Mouse (Mus musculus) cerebellum, adult 9-10 months (tissue): ENCODE data around the gene Cdkal1.
A peak's percentile ranks its signal among the peaks of the same experiment; 100 is the strongest.

Source experiments
- DNase-seq: peaks from one replicate; pipeline ENCODE4 v3.0.0; 2022

Cdkal1 gene

DNA sequence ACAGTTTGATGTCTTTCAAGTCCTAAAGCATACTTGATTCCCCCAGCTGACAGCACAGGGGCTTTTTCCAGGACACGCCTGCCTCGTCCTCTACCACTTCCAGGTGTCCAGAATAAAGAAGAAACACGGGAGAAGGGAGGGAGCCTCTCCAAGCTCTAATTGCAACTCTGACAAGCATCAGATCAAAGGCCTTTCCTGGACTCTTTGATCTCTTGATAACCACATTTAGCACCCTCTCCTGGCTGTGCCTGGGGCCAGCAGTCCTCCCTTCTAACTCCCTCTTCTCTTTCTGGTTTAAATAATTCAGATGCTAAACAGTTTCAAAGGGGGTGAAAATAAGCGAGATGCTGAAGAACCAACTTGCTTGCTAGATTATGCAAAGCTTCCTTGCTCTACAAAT is 698.8 kb downstream of the Cdkal1 start:
- DNase-seq, result no peak

DNA sequence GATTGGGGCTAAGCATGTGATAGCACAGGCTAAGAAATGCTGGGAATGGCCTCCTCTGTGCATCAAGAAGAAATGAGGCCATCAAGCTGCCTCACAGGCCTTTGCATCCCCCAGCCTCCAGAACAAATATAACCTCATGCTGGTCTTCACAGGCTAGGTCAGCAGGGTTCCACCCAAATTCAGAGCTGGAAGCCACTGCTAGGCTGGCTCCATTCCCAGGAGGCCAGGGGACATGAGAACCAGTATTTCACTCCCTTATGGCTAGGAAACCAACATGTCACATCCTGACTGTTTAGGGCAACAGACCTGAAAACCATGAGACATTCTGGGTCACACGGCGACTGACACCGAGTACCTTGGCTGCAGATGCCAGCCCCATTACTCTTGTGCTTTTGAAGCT is 700.2 kb downstream of the Cdkal1 start:
- DNase-seq, result peak; percentile 50

DNA sequence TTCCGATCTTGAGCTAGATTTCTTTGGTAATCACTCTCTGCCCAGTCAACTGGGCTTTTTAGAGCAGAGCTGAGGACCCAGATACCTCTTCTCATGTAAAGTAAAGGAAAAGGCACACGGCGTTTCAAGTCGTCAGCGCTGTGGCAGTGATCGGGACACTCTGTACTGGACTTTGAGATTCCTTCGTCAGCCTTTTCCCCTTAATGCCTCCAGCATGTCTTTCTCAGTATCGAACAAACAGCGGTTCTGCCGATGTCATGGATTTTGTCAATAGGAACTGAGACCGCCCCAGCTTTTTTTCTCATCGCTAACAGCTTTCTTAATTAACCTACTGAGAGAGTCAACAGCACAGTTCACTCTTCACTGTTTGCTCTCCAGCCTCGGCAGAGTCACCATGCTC is 705.4 kb downstream of the Cdkal1 start:
- no peak for DNase-seq

DNA sequence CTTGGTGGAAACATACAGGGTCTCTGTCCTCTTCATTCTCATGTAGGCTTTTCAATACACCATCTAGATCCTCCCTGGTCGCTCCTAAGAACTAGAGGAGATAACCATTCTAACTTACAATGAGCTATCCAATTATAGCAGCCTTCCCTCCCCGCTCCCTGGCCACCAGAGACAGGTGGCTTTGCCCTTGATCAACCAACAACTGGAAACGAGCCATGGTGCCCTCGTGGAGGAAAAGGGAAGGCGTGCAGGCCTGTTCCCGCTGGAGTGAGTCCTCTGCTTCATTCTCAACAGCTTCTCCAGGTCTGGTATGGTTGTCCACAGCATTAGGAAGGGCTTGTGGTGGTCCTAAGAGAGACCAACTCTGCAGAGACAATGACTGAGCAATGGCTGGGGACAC is 706.1 kb downstream of the Cdkal1 start:
- DNase-seq, result no peak

DNA sequence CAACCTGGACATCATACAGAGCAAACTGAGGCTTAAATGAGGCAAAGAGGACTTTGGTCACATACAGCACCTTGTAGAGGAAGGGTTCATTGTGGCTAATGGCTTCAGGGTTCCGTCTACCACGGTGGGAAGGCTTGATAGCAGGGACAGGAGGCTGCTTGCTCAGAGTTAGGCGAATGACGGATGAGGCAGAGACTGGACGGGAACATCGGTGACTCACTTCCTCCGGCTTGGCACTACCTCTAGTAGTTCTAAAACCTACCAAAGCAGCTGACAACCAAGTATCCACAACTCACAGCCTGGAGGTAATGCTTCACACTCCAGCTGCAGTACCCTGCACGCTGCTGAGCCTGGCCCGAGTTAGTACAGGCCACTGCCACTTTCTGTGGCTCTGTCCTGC is 706.9 kb downstream of the Cdkal1 start:
- no peak for DNase-seq
